Mouse (Mus musculus) liver, embryonic 11.5 days (tissue): Measurements from ENCODE around the gene Cttnbp2nl. TPM values are rescaled to one million over a fixed set of nuclear protein-coding genes. Genes with fewer than 3 reads are reported as not detected.

Source experiments
- ATAC-seq: fragments of 200-750 bp; cut with Nextera tagmentation; replicated peaks from 2 replicates; pipeline ENCODE4 v1.8.0; 2017; ENCODE audit warnings: moderate number of reproducible peaks, mild to moderate bottlenecking, moderate TSS enrichment, moderate library complexity; ENCODE audit not compliant: low FRiP score
- DNase-seq: peaks from one replicate; pipeline ENCODE4 v3.0.0-alpha.2; 2017; ENCODE audit warnings: low spot score
- H3K27ac ChIP-seq: fragments of 300-500 bp; sonication (generic); 2 replicates; pipeline ENCODE4 v1.5.1; 2014; ENCODE audit warnings: mild to moderate bottlenecking, low read depth, low read length, control low read depth
- H3K27me3 ChIP-seq: fragments of 300-500 bp; sonication (generic); replicated peaks from 2 replicates; pipeline ENCODE4 v1.6.1; 2014; ENCODE audit warnings: low read length, mixed read lengths; ENCODE audit not compliant: control insufficient read depth, insufficient read depth
- H3K36me3 ChIP-seq: fragments of 300-500 bp; sonication (generic); 2 replicates; pipeline ENCODE4 v1.6.1; 2014; ENCODE audit warnings: mild to moderate bottlenecking, low read length, moderate library complexity, mixed read lengths; ENCODE audit not compliant: control insufficient read depth, insufficient read depth
- H3K4me1 ChIP-seq: fragments of 300-500 bp; sonication (generic); replicated peaks from 2 replicates; pipeline ENCODE4 v1.6.1; 2014; ENCODE audit warnings: low read length, mixed read lengths; ENCODE audit not compliant: control insufficient read depth, insufficient read depth
- H3K4me2 ChIP-seq: fragments of 300-500 bp; sonication (generic); 2 replicates; pipeline ENCODE4 v1.6.1; 2014; ENCODE audit warnings: mild to moderate bottlenecking, control low read depth, moderate library complexity
- H3K4me3 ChIP-seq: fragments of 300-500 bp; sonication (generic); 2 replicates; pipeline ENCODE4 v1.5.1; 2014; ENCODE audit warnings: low read depth, low read length, control low read depth
- H3K9ac ChIP-seq: fragments of 300-500 bp; sonication (generic); 2 replicates; pipeline ENCODE4 v1.6.1; 2014; ENCODE audit warnings: low read depth, low read length, control low read depth
- H3K9me3 ChIP-seq: fragments of 300-500 bp; sonication (generic); 2 replicates; pipeline ENCODE4 v1.6.1; 2016; ENCODE audit warnings: low read length, inconsistent platforms, mixed read lengths; ENCODE audit not compliant: control insufficient read depth
- WGBS: fragments of 180-500 bp; shearing (Covaris S2); extraction: QIAGEN DNeasy Blood & Tissue Kit; methylation state at CpG from one replicate; pipeline ENCODE4 v1.1.7; 2014; 5-methylcytosine and 5-hydroxymethylcytosine counted together
- polyA plus RNA-seq: library from polyadenylated mRNA; unstranded; fragments of >200 nt; fragmentation: Nextera tagmentation; extraction: Ambion mirVana; gene quantifications from 2 replicates; pipeline ENCODE4 v1.2.1, GENCODE M21; 2014

Gene Cttnbp2nl
- polyA plus RNA-seq, 1 experiment from 2014 or later: 12.1 TPM

- Histone ChIP-seq H3K4me2 (no peak overlapping the region), H3K4me1 (0 out of 2 replicates have a peak, but pooled peaks cover 2% of the 10 kb centered on the region), H3K27ac (no peak overlapping the region), H3K27me3 (no peaks in the 10 kb centered on the region), H3K9me3 (no peaks in the 10 kb centered on the region), H3K4me3 (no peak overlapping the region), H3K36me3 (no peaks in the 10 kb centered on the region), H3K9ac (no peak overlapping the region)
- 62% methylated on average over 7 of the region's 7 CpGs for WGBS
- ATAC-seq (no peak), DNase-seq (no peak)
Observed at GRCm38 (mm10) chr3:105016204-105016603, 36.7 kb downstream of the Cttnbp2nl start.

- H3K27me3 ChIP-seq: no peaks in the 10 kb centered on the region
- DNase-seq (no peak), ATAC-seq (no peak)
- no peak overlapping the region for H3K9ac ChIP-seq
- H3K36me3 ChIP-seq: no peaks in the 10 kb centered on the region
- no peak overlapping the region for H3K4me2 ChIP-seq
- 0 out of 2 replicates have a peak, but pooled peaks cover 2% of the 10 kb centered on the region for H3K4me1 ChIP-seq
- no peak overlapping the region for H3K27ac ChIP-seq
- no peaks in the 10 kb centered on the region for H3K9me3 ChIP-seq
- 63% methylated on average over 2 of the region's 2 CpGs for WGBS
- H3K4me3 ChIP-seq: no peak overlapping the region
Observed at GRCm38 (mm10) chr3:105014908-105015307, 38.0 kb downstream of the Cttnbp2nl start.

- Histone ChIP-seq H3K4me3 (no peak overlapping the region), H3K9ac (no peak overlapping the region), H3K36me3 (peaks cover under 1% of the 10 kb centered on the region; the same call in 1 of the 2 replicates), H3K4me1 (no peaks in the 10 kb centered on the region), H3K9me3 (no peaks in the 10 kb centered on the region), H3K4me2 (no peak overlapping the region), H3K27ac (no peak overlapping the region), H3K27me3 (no peaks in the 10 kb centered on the region)
- DNase-seq (no peak), ATAC-seq (no peak)
- WGBS: 83% methylated on average over 7 of the region's 7 CpGs
Observed at GRCm38 (mm10) chr3:105012696-105013313, 40.1 kb downstream of the Cttnbp2nl start.

GRCm38 (mm10) chr3:105011883-105012282, 41.1 kb downstream of the Cttnbp2nl start:
- 61% methylated on average over 5 of the region's 5 CpGs for WGBS
- peaks cover 6% of the 10 kb centered on the region; the same call in 1 of the 2 replicates for H3K36me3 ChIP-seq
- DNase-seq: no peak
- H3K27ac ChIP-seq: no peak overlapping the region
- no peak for ATAC-seq
- no peaks in the 10 kb centered on the region for H3K9me3 ChIP-seq
- no peak overlapping the region for H3K9ac ChIP-seq
- H3K4me3 ChIP-seq: no peak overlapping the region
- no peaks in the 10 kb centered on the region for H3K27me3 ChIP-seq
- H3K4me2 ChIP-seq: no peak overlapping the region
- no peaks in the 10 kb centered on the region for H3K4me1 ChIP-seq

- H3K36me3 ChIP-seq: peaks cover 6% of the 10 kb centered on the region; the same call in 1 of the 2 replicates
- H3K4me1 ChIP-seq: no peaks in the 10 kb centered on the region
- no peaks in the 10 kb centered on the region for H3K27me3 ChIP-seq
- H3K9me3 ChIP-seq: no peaks in the 10 kb centered on the region
- H3K9ac ChIP-seq: no peak overlapping the region
- no peak overlapping the region for H3K4me2 ChIP-seq
- H3K27ac ChIP-seq: no peak overlapping the region
- WGBS: 89% methylated on average over 11 of the region's 11 CpGs
- no peak for DNase-seq
- H3K4me3 ChIP-seq: no peak overlapping the region
- no peak for ATAC-seq
Observed at GRCm38 (mm10) chr3:105010681-105011339, 42.1 kb downstream of the Cttnbp2nl start.

- Histone ChIP-seq H3K27me3 (no peaks in the 10 kb centered on the region), H3K36me3 (peaks cover 6% of the 10 kb centered on the region; the same call in 1 of the 2 replicates), H3K9ac (no peak overlapping the region), H3K4me3 (no peak overlapping the region), H3K27ac (no peak overlapping the region), H3K4me2 (no peak overlapping the region), H3K4me1 (no peaks in the 10 kb centered on the region), H3K9me3 (no peaks in the 10 kb centered on the region)
- 68% methylated on average over 9 of the region's 9 CpGs for WGBS
- DNase-seq (no peak), ATAC-seq (no peak)
Observed at GRCm38 (mm10) chr3:105008070-105008469, 44.9 kb downstream of the Cttnbp2nl start.

- Histone ChIP-seq H3K4me2 (no peak overlapping the region), H3K9me3 (no peaks in the 10 kb centered on the region), H3K9ac (no peak overlapping the region), H3K27me3 (no peaks in the 10 kb centered on the region), H3K4me1 (no peaks in the 10 kb centered on the region), H3K27ac (no peak overlapping the region), H3K4me3 (no peak overlapping the region), H3K36me3 (peaks cover 6% of the 10 kb centered on the region; the same call in 1 of the 2 replicates)
- ATAC-seq: no peak
- DNase-seq: no peak
- 91% methylated on average over 6 of the region's 6 CpGs for WGBS
Observed at GRCm38 (mm10) chr3:105006101-105006500, 46.8 kb downstream of the Cttnbp2nl start.

GRCm38 (mm10) chr3:105005561-105006065, 47.3 kb downstream of the Cttnbp2nl start:
- Histone ChIP-seq H3K36me3 (peaks cover 6% of the 10 kb centered on the region; the same call in 1 of the 2 replicates), H3K4me2 (no peak overlapping the region), H3K9ac (no peak overlapping the region), H3K27ac (no peak overlapping the region), H3K4me3 (no peak overlapping the region), H3K9me3 (no peaks in the 10 kb centered on the region), H3K27me3 (no peaks in the 10 kb centered on the region), H3K4me1 (no peaks in the 10 kb centered on the region)
- DNase-seq (no peak), ATAC-seq (no peak)
- 88% methylated on average over 20 of the region's 20 CpGs for WGBS
